ENCODE assay signal across 24 mouse cellular contexts in genomic region chr7:130836066-130836465, GRCm38 (mm10). TPM values are rescaled to one million over a fixed set of nuclear protein-coding genes. Genes with fewer than 3 reads are reported as not detected.
DNase-seq lines count a peak whose midpoint lies in the region; ATAC-seq and TF ChIP-seq lines count a peak whose summit lies in the region.
"Had no signal": no experiment of that assay in that cellular context is flagged by ENCODE, and none has a peak within 500 bp of the region (broad histone marks: within the 10 kb centered on the region; RNA-seq: fewer than 3 reads in every experiment).

No protein-coding gene starts in this region.

- H3K4me2 ChIP-seq in forebrain, embryonic 12.5 days: no peak overlapping the region
- H3K4me2 ChIP-seq in neural tube, embryonic 11.5 days (ENCODE audit: low read depth): no peak overlapping the region
- no peak overlapping the region for H3K4me2 ChIP-seq in neural tube, embryonic 15.5 days
- H3K4me2 ChIP-seq in kidney, postnatal 0 days (ENCODE audit: low read length): no peak overlapping the region
- H3K4me2 ChIP-seq: embryonic facial prominence, embryonic 13.5 days; hindbrain, embryonic 15.5 days; limb, embryonic 12.5 days had no signal

- WGBS in forebrain, embryonic 10.5 days: 80% methylated on average over 9 of the region's 9 CpGs
- 76% methylated on average over 9 of the region's 9 CpGs for WGBS in forebrain, embryonic 12.5 days
- 66% methylated on average over 9 of the region's 9 CpGs for WGBS in neural tube, embryonic 11.5 days
- 53% methylated on average over 9 of the region's 9 CpGs for WGBS in neural tube, embryonic 15.5 days
- WGBS in kidney, postnatal 0 days: 67% methylated on average over 9 of the region's 9 CpGs

- H3K9me3 ChIP-seq in forebrain, embryonic 10.5 days: no peaks in the 10 kb centered on the region
- no peaks in the 10 kb centered on the region for H3K9me3 ChIP-seq in forebrain, embryonic 12.5 days
- no peaks in the 10 kb centered on the region for H3K9me3 ChIP-seq in neural tube, embryonic 11.5 days (ENCODE audit: control insufficient read depth, low read length)
- H3K9me3 ChIP-seq in neural tube, embryonic 15.5 days (replicated peaks): no peaks in the 10 kb centered on the region
- no peaks in the 10 kb centered on the region for H3K9me3 ChIP-seq in kidney, postnatal 0 days (replicated peaks; ENCODE audit: low read length)
- H3K9me3 ChIP-seq: embryonic facial prominence, embryonic 13.5 days; heart, embryonic 10.5 days; hindbrain, embryonic 15.5 days; intestine, embryonic 15.5 days; limb, embryonic 12.5 days; midbrain, embryonic 12.5 days had no signal

- TF ChIP-seq CTCF in kidney, postnatal 0 days (IDR thresholded peaks at IDR 0.05; ENCODE audit: low read depth): no peak

- no peaks in the 10 kb centered on the region for H3K36me3 ChIP-seq in forebrain, embryonic 10.5 days (replicated peaks)
- no peaks in the 10 kb centered on the region for H3K36me3 ChIP-seq in forebrain, embryonic 12.5 days (replicated peaks)
- no peaks in the 10 kb centered on the region for H3K36me3 ChIP-seq in neural tube, embryonic 11.5 days (ENCODE audit: control insufficient read depth, insufficient read depth, low read length)
- H3K36me3 ChIP-seq in neural tube, embryonic 15.5 days: no peaks in the 10 kb centered on the region
- no peaks in the 10 kb centered on the region for H3K36me3 ChIP-seq in kidney, postnatal 0 days (ENCODE audit: insufficient read depth, low read length)
- H3K36me3 ChIP-seq: embryonic facial prominence, embryonic 13.5 days; G1E; heart, embryonic 10.5 days; hindbrain, embryonic 15.5 days; intestine, embryonic 15.5 days; limb, embryonic 12.5 days; midbrain, embryonic 12.5 days had no signal

- no peak for DNase-seq in forebrain, embryonic 10.5 days (ENCODE audit: extremely low spot score, low spot score)
- DNase-seq in neural tube, embryonic 11.5 days (ENCODE audit: low spot score): peak; percentile 38
- no peak for DNase-seq in kidney, postnatal 0 days (ENCODE audit: low spot score)
- DNase-seq in yolk sac, embryonic 10.5 days (ENCODE audit: low spot score): peak; percentile 37
- DNase-seq in right cerebral cortex, postnatal 25 days: no peak
- DNase-seq: adrenal gland, adult 8-10 months; B cell, adult 2 months; layer of hippocampus, postnatal 36 days had no signal

- peak overlapping the region; percentile 56; the same call in 1 of the 2 replicates for H3K27ac ChIP-seq in forebrain, embryonic 10.5 days
- no peak overlapping the region for H3K27ac ChIP-seq in forebrain, embryonic 12.5 days
- no peak overlapping the region for H3K27ac ChIP-seq in neural tube, embryonic 11.5 days (ENCODE audit: low read depth, low read length)
- H3K27ac ChIP-seq in neural tube, embryonic 15.5 days (replicated peaks): no peak overlapping the region
- H3K27ac ChIP-seq in kidney, postnatal 0 days: peak overlapping the region; percentile 60
- H3K27ac ChIP-seq: embryonic facial prominence, embryonic 13.5 days; gastrocnemius, adult 2 months; layer of hippocampus, adult 2 months; limb, embryonic 12.5 days; liver, embryonic 14.5 days; macrophage had no signal

- peaks cover 55% of the 10 kb centered on the region for H3K4me1 ChIP-seq in forebrain, embryonic 10.5 days
- peaks cover 43% of the 10 kb centered on the region for H3K4me1 ChIP-seq in forebrain, embryonic 12.5 days
- peaks cover 26% of the 10 kb centered on the region for H3K4me1 ChIP-seq in neural tube, embryonic 11.5 days (ENCODE audit: control insufficient read depth, insufficient read depth, low read length)
- peaks cover 34% of the 10 kb centered on the region for H3K4me1 ChIP-seq in neural tube, embryonic 15.5 days
- H3K4me1 ChIP-seq in kidney, postnatal 0 days (replicated peaks; ENCODE audit: insufficient read depth, low read length): peaks cover 21% of the 10 kb centered on the region

- peaks cover 98% of the 10 kb centered on the region for H3K27me3 ChIP-seq in forebrain, embryonic 10.5 days (ENCODE audit: poor library complexity, severe bottlenecking)
- peaks cover 84% of the 10 kb centered on the region for H3K27me3 ChIP-seq in forebrain, embryonic 12.5 days
- peaks cover 3% of the 10 kb centered on the region; the same call in 1 of the 2 replicates for H3K27me3 ChIP-seq in neural tube, embryonic 11.5 days (ENCODE audit: control insufficient read depth, insufficient read depth, low read length)
- 0 out of 2 replicates have a peak, but pooled peaks cover 6% of the 10 kb centered on the region for H3K27me3 ChIP-seq in neural tube, embryonic 15.5 days (replicated peaks)
- no peaks in the 10 kb centered on the region for H3K27me3 ChIP-seq in kidney, postnatal 0 days (ENCODE audit: insufficient read depth, low read length)
- H3K27me3 ChIP-seq: hindbrain, embryonic 15.5 days; intestine, embryonic 15.5 days; Patski had no signal

- no peak overlapping the region for H3K9ac ChIP-seq in forebrain, embryonic 12.5 days
- H3K9ac ChIP-seq in neural tube, embryonic 11.5 days (ENCODE audit: low read length): no peak overlapping the region
- no peak overlapping the region for H3K9ac ChIP-seq in neural tube, embryonic 15.5 days (replicated peaks)
- H3K9ac ChIP-seq in kidney, postnatal 0 days (ENCODE audit: low read depth, low read length): no peak overlapping the region
- H3K9ac ChIP-seq: embryonic facial prominence, embryonic 13.5 days; hindbrain, embryonic 15.5 days; intestine, embryonic 15.5 days; limb, embryonic 12.5 days; liver, embryonic 14.5 days; midbrain, embryonic 12.5 days had no signal

- no peak for ATAC-seq in forebrain, embryonic 12.5 days (ENCODE audit: low FRiP score)
- ATAC-seq in neural tube, embryonic 11.5 days (ENCODE audit: insufficient read depth, low FRiP score, low TSS enrichment): no peak
- no peak for ATAC-seq in neural tube, embryonic 15.5 days (ENCODE audit: low FRiP score)
- ATAC-seq in kidney, postnatal 0 days (replicated peaks; ENCODE audit: low FRiP score, low read depth): no peak
- ATAC-seq in activated CD4-positive, CD25-positive, alpha-beta regulatory T cell, adult 4 months: no peak
- ATAC-seq: Patski had no signal

- no peak overlapping the region for H3K4me3 ChIP-seq in forebrain, embryonic 10.5 days
- H3K4me3 ChIP-seq in forebrain, embryonic 12.5 days (replicated peaks): no peak overlapping the region
- H3K4me3 ChIP-seq in neural tube, embryonic 11.5 days (ENCODE audit: low read depth, low read length): no peak overlapping the region
- H3K4me3 ChIP-seq in neural tube, embryonic 15.5 days (replicated peaks): no peak overlapping the region
- no peak overlapping the region for H3K4me3 ChIP-seq in kidney, postnatal 0 days (replicated peaks; ENCODE audit: low read depth, low read length)
- H3K4me3 ChIP-seq: embryonic facial prominence, embryonic 13.5 days; erythroblast, embryonic 14.5 days; gastrocnemius, adult 2 months; heart, embryonic 10.5 days; hindbrain, embryonic 15.5 days; intestine, embryonic 15.5 days; layer of hippocampus, adult 2 months; limb, embryonic 12.5 days; midbrain, embryonic 12.5 days had no signal

RNA-seq across cellular contexts. Expression of gene Plekha1, which starts 29.5 kb away (rescaled TPM):
- polyA plus RNA-seq in forebrain, embryonic 10.5 days (2016; fragmentation: Nextera tagmentation; extraction: Ambion mirVana): 31.7 and 37.3 TPM in 2 replicates
- polyA plus RNA-seq in forebrain, embryonic 12.5 days (2016; fragmentation: Nextera tagmentation; extraction: Ambion mirVana): 32.1 and 34.9 TPM in 2 replicates
- 44.2 and 48.4 TPM in 2 replicates for polyA plus RNA-seq in neural tube, embryonic 11.5 days (2014; fragmentation: Nextera tagmentation; extraction: Ambion mirVana)
- 53.6 and 57.9 TPM in 2 replicates for polyA plus RNA-seq in neural tube, embryonic 15.5 days (2015; fragmentation: Nextera tagmentation; extraction: Ambion mirVana)
- 58.6 and 67.7 TPM in 2 replicates for polyA plus RNA-seq in kidney, postnatal 0 days (2015; fragmentation: Nextera tagmentation; extraction: Ambion mirVana)
- polyA plus RNA-seq in activated CD4-positive, CD25-positive, alpha-beta regulatory T cell, adult 4 months (2017; shearing (Covaris generic)): 10 to 100 TPM; 18.9 to 21.7 TPM
- polyA plus RNA-seq: erythroblast, embryonic 14.5 days; G1E had no signal

Comparison
In these comparisons a context has a peak if more than half of its experiments do, and no peak if none do; other contexts are left out.
1. H3K27ac ChIP-seq: peak in forebrain, embryonic 10.5 days (single experiment) and kidney, postnatal 0 days (single experiment); none in forebrain, embryonic 12.5 days (single experiment), neural tube, embryonic 11.5 days (single experiment) and neural tube, embryonic 15.5 days (single experiment).
2. DNase-seq: peak in neural tube, embryonic 11.5 days (single experiment) and yolk sac, embryonic 10.5 days (single experiment); none in forebrain, embryonic 10.5 days (single experiment), kidney, postnatal 0 days (single experiment) and right cerebral cortex, postnatal 25 days (single experiment).